Mouse (Mus musculus) spleen, adult 12 weeks (tissue): ENCODE results near the gene Zkscan1.
"Not testable (repeated sequence)": the region's sequence is repeated elsewhere in the genome, so short reads cannot be mapped to it uniquely, and the experiment has no call there.

Experiments used
- DNase-seq: peaks from one replicate; pipeline ENCODE4 v3.0.0; 2022; ENCODE audit warnings: low spot score

Zkscan1 gene

DNA sequence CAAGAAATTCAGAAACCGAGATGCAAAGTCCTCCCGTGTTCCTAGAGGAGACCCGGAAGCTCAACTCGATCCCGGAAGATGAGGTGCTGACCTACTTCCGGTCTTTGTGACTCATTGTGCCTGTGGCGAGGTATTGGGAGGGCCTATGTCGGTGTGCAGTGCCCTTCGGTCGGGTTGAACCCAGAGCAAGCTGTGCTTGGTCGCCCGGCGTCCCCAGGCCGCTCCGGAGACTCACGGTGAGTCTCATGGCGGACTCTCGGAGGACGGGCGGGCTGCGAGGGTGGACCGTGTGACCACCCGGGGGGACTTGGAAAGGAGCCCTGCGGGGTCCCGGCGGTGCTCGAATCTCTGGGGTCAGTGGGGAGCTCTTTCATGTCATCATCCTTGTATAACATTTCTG, at the start of gene Zkscan1:
Gene Zkscan1 (plus strand): TSS at position 89 of the 400 bp plus-strand sequence.
- DNase-seq: peak; percentile 64

DNA sequence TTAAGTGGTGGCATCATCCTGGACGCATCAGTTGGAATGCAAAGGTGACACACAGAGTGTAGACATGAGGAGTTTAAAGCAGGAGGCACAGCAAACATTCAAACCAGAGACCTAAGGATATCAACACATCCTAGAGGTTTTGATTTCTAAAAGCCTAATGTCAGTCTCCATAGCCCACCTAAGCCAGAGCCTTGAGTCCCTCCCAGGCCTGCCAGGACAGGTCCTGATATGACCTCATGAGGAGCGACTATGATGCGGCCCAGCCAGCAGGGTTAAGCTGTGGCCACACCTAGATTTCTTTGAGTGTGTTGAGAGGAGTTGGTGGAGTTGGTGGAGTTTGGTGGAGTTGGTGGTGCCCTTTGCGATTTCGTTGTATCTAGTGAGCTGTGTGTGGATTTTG, 32.0 kb upstream of the Zkscan1 start, which contains the start of gene Smok3c:
Gene Smok3c (plus strand): TSS at position 301 of the 400 bp plus-strand sequence.
- not testable (repeated sequence) for DNase-seq

DNA sequence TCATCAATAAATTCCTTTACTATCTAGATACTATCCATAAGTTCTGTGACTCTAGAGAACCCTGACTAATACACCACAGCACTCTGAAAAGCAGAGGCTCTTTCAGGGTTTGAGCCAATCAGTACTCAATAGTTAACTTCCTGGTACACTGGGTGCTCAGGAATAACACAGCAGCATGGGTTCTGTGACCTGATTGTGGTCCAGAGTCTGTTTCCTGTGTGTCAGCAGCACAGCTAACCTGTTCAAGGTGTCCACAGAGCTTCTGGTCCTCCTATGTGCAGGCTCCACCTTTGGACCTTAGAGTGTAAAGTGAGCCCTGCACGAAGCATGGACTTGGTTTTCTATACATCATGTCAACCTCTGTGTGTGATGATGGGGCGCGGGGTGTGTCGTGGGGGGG, 11.1 kb upstream of the Zkscan1 start:
- DNase-seq: no peak

DNA sequence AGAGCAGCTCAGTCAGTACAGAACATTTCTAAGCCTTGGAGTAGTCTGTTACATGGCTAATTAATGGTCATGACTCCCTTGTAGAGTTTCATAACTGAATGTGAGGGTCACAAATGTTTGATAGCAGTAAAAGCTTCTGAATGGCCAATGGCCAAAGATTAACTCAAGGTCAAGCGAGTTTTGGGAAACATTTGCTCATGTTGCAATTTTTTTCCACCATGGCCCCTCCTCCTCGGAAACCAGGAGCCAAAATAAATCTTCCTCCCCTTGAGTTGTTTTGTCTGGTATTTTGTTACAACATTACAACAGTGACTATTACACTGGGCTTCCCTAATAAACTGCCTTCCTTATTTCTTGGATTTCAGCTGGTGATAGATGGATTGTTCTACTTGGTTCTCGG, 9.2 kb upstream of the Zkscan1 start:
- no peak for DNase-seq

DNA sequence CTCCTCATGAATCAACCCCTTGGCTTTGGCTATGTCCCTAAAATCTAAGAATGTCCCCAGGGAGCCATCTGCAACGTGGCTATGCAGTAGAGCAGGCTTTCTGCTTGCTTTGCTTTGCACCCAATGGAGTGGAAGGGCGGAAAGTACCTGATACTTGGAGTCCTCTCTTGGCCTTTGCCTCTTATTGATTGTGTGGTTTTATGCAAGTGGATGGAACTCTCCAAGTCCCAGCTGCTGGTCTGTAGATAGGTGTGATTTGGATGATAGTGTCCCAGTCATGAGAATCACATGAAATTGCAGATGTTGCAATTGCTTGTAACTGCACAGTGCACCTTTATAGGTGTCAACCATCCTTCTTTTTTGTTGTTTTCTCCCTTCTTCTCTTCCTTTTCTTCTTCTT, 8.7 kb upstream of the Zkscan1 start:
- no peak for DNase-seq

DNA sequence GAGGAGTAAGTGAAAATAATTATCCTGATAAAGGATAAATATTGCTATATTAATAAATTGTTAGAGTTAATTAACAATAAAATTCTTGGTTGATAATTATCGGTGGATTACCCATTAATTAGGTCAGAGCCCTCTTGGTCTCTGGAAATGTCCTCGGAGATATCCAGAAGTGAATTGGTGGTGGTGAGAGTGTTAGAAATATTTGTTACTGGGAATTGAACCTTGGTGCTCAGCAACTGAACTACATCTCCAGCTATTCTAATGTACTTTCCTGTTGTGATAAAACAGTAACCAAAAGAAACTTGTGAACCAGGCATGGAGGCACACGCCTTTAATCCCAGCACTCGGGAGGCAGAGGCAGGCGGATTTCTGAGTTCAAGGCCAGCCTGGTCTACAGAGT, 4.4 kb upstream of the Zkscan1 start:
- no peak for DNase-seq

DNA sequence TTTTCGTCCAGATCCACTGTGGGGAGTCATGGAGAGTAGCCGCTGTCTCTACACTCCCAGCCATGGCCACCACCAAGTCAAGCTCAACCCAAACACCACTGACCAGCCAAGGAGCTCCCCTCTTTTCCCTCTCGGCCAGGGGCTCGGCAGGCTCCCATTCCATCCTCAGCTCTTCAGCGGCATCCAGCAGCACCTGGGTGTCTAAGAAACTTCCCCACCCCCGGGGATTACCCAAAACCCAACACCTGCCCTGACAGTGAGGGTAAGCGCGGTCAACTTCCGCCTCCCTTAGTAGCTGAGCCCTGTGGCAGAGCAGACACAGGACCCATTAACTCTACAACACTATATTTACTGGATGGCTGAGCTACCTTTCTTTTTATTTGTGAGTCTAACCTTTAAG, 3.4 kb upstream of the Zkscan1 start:
- no peak for DNase-seq

DNA sequence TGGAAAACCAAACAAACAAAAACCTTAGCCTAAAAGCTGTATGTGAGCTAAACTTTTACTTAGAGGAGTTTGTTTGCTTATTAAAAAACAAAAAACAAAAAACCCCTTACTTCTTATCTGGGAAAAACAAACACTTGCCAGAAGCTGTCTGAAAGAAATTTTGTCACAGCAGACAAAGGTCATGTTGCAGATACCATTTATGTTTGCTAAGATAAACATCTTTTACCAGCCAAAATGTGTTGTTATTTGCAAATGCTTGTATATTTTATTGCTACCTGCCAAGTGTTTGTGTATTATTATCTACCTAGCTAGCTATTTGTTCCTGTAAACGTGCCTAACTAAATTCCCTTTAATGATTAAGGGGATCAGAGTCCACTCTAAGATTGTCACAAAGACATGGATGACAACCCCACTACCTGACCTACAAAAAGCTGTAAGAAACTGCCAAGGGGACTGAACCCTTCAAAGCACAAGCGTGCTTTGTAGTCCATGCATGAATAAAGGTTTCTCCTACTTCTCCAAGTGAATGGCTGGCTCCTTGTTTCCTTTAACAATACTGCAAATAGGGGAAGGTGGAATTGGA, 1.5 kb upstream of the Zkscan1 start:
- no peak for DNase-seq

DNA sequence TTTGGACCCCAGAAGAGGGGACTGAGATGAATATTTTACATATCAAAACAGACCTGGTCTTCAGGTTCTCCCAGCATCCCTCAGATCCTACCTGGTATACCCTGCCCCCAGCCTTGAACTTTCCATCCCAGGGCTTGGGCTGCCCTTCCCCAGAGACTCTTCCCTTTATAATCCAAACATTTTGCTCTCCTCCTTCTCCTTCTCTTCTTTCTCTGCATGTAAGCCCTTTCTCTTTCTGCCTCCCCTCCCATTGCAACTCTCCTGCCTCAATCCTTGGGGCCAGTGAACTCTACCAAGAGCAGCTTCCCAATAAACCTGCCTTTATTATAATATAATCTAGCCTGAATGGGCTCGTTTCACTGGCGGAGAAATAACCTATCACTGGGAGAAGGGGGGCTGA, 948 bp upstream of the Zkscan1 start:
- DNase-seq: no peak

DNA sequence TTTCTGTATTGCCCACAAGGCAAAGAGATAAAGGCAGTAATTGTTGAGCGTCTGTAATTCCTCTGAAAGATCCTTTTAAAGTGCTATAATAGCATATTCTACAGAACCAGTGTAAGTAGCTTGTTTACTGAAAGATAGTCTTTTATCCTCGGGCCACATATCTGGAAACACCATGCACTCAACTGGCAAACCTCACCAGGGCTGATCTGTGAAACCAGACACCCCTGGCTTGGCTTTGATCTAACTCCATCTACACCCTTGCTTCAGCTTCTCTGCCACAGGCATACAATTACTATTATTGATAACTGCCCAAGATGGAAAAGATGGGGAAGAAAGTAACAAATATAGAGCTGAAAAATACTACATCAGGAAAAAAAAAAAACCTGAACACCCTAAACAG, 377 bp upstream of the Zkscan1 start:
- peak; percentile 12 for DNase-seq

DNA sequence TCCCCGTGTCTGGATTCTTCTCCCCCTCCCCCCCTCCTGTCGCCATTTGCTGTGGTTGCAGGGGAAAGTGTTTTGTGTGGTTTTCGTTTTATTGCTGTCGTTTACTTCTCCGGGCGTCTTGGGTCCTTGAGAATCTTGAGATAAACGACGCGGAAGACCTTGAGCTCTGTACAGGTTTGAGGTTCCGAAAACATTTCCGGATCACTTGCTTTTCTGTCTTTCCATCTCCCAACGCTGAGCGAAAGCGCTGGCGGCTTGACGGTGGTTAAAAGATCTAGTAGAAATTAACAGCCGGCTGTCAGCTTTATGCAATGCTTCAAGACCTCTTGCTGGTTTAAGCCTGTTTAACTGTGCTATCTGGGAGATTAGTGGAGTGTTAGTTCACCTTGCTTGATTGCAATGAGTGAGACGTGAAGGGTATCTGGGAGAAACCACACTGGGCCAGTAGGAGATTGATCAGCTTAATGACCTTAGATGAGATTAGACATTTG, 582 bp downstream of the Zkscan1 start:
- DNase-seq: no peak

DNA sequence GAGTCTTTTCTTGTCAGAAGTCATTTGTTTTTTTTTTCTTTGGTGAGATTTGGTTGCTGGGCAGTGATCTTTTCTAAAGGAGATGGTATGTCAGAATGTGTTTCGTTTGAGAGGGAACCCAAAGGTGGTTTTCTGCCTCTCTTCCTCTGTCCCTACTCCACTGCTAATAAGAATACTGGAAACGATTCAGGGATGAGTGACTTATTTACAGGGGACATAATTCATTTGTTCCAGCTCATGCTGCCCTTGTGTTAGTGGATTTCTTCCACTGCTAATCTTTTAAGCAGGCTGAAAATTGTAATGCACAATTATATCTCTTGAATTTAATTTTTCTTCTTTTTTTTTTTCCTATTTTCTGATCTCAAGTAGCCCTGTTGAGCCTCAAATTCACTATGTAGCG, 2.0 kb downstream of the Zkscan1 start:
- no peak for DNase-seq

DNA sequence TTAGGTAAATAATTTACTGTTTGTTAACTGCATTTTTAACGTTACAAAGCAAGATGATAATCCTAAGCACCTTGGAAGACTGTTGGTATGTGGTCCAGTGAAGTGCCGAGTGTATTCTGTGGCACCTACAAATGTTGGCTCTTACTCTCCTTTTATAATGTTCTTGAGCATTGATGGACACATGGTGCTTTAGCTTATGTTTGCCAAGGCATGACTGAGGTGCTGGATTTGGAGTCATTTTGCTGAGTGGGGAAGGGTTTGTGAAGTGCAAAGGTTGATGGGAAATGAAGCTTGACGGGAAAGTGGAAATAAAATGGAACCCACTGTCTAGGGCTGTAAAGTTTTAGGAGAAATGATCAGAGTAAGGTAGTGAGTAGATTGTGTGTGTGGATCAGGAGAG, 3.5 kb downstream of the Zkscan1 start:
- no peak for DNase-seq

DNA sequence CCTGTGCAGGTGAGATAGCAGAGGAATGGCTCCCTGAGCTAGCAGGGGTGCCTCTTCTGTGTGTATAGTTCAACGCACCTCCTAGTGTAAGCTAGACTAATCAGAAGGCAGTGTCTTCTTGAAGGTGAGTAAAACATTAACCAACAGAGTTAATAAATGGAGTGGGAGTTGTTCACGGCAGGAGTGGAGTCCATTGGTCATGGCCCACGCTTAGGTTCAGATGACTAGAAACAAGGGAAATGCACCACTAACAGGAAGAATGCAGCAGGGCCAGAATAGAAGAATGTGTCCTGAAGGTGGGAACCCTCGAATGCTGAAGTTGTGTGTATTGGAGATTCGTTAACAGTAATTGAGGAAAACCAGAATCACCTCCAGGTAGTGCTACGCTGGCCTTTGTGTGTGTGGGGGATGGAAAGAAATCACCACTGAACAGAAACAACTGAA, 4.2 kb downstream of the Zkscan1 start:
- DNase-seq: no peak

DNA sequence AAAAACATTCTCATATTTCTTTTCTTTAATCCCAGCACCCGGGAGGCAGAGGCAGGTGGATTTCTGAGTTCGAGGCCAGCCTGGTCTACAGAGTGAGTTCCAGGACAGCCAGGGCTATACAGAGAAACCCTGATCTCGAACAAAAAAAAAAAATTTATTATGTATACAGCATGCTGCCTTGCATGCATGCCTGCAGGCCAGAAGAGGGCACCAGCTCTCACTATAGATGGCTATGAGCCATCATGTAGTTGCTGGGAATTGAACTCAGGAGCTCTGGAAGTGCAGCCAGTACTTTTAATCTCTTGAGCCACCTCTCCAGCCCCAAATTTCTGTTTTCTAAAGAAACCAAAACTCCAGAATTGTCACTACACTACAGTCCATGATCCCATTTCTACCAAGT, 5.4 kb downstream of the Zkscan1 start:
- DNase-seq: no peak

DNA sequence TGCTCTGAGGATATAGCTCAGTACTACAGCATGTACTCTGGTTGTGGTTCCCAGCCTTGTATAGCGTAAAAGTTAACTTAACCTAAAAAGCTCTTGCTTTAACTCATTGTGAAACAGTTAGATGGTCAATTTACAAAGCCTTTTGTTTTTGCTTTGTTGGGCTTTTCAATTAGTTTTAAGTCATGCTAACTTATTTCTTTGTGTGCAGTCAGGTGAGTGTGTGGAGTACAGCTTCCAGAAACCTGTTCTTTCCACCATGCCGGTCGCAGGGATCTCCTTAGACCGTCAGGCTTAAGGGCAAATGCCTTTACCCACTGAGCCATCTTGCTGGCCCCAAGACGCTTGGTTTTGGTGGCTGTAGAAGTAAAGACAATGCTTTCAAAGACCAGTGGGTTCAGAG, 5.9 kb downstream of the Zkscan1 start:
- DNase-seq: no peak

DNA sequence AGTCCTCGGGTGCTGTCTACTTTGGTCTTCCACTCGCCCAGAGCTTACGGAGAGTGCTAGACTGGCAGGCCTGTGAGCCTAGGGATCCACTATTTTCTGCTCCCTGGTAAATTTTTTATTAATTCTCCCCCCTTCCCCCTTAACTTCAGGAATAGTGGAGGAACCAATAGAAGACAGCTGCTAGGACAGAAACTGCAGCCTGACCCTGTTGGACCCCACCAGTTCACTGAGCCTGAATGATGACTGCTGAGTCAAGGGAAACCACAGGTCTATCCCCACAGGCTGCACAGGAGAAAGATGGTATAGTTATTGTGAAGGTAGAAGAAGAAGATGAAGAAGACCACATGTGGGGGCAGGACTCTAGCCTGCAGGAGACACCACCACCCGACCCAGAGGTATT, 7.9 kb downstream of the Zkscan1 start:
- DNase-seq: no peak

DNA sequence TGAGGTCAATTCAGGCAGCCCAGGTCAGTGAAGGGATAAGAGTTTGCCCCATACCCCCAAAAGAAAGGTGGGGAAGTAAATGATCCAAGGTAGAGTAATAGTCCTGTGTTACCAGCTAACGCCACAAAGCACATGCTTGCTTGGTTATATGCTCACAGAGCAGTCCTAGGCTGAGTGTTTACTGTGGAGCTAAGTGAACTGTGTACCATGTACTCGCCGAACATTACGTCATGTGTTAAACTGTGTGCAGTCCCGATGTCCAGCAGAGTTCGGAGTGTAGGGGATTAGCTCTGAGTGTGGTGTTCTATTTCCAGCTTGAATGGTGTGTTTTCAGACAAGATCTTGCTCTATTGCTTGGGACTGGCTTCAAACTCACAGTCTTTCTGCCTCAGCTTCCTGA, 9.6 kb downstream of the Zkscan1 start:
- DNase-seq: no peak

DNA sequence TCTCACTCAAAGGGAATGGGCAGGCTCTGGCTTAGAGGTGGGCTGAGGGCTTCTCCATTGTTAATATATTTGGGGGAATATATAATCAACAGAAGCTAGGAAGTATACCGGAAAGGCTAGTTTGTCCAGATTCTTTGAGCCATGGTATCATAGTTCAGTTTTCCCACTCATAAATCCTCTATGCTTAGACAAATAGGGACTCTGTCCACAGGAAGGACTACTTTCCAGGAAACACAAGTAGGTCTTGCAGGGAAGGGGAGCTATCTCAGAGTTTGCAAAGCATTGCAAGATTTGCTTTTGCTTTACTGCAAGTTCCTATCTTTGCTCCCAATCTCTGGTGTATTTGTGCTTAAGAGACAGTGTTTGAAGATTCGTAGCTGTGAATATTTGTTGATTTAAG, 20.1 kb downstream of the Zkscan1 start:
- DNase-seq: no peak

DNA sequence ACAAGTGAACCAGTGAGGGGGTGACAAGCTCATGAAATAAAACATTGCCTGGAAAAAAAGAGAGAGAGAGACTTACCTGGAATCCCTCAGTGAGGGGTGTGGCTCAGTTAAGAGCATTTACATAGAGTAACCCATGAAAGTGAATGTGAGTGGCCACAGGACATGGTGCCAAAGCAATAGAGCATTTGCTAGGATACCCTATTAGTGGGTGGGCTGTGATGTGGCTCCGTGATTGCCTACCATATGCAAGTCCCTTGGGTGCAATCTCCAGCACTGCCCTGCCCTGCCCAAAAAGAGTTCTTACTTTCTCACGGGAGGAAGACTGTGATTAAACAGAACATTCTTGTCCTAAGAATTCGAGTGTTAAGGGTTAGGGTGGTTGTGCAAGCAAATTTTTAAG, 22.2 kb downstream of the Zkscan1 start:
- no peak for DNase-seq

DNA sequence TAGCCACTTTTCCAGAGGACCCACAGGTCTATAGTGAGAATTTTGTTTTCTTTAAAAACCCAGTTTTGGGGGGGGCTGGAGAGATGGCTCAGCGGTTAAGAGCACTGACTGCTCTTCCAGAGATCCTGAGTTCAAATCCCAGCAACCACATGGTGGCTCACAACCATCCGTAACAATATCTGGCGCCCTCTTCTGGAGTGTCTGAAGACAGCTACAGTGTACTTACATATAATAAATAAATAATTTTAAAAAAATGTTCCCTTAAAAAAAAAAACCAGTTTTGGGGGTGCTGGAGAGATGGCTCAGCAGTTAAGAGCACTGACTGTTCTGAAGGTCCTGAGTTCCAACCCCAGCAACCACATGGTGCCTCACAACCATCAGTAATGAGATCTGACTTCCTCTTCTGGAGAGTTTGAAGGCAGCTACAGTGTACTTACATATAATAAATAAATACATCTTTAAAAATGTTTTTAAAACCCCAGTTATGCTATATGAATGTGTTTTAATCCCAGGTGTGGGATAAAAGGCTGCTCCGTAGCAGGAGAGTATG, 25.0 kb downstream of the Zkscan1 start:
- DNase-seq: not testable (repeated sequence)

DNA sequence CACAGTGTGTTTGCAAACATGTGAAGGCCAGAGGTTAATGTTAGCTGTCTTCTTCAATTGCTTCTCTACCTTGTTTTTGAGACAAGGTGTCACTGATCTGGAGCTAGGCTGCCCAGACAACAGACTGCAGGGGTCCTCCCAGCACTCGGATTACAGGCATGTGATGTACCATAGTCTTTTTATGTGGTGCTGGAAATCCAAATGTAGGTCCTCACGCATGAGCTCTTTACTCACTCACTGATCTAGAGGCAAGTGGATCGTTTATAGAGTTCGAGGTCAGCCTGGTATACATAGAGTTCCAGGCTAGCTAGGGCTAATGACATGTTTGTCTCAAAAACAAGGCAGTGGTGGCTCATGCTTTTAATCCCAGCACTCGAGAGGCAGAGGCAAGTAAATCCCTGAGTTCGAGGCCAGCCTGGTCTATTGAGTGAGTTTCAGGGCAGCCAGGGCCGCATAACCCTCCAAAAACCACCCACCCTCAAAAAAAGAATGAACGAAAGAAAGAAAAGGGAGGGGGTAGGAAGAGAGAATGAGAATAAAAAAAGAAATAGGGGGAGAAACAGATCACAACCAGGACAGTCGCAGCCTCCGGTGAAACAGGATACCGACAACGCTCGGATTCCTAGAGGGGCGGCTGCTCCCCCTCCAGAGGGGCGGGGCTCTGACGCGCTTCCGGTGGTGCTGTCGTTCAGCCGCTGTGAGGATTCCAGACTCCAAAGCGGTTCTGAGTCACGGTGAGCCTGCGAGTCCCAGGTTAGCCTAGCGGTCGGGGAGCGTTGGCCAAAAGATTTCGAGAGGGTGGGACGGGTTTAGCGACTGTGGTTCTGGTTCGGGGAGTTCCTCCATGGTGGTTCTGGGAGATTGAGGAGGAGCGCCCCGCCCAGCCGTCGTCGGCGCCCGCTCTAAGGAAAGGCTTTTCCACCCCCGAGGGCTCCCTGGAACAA, 31.6 kb downstream of the Zkscan1 start, which contains the start of gene Zscan21:
Gene Zscan21 (plus strand): TSS at position 649 of the 944 bp plus-strand sequence.
- peak; percentile 82 for DNase-seq
